In the genomic region with DNA sequence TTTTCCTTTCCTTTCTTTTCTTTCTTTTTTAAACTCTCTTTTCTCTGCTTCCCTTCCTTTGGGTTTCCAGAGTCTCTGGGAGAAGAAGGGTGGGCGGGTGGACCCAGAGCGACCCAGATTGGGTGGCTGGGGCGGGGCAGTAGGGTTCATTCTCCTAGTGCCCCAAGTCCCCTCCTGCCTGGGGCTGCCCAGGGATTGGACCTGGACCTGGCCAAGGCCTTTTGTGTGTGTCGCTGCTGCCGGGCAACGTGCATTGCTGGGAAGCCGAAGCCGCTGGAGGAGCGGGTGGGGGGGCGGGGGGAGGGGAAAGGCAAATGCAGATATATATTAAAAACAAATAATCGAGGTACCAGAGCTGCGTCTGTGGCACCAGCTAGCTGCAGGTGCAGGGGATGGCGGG, we compare ENCODE assay signal across 9 mouse cellular contexts. TPM values are rescaled to one million over a fixed set of nuclear protein-coding genes. Genes with fewer than 3 reads are reported as not detected.
DNase-seq lines count a peak whose midpoint lies in the region; ATAC-seq and TF ChIP-seq lines count a peak whose summit lies in the region.
"Had no signal": no experiment of that assay in that cellular context is flagged by ENCODE, and none has a peak within 500 bp of the region (broad histone marks: within the 10 kb centered on the region; RNA-seq: fewer than 3 reads in every experiment).

No protein-coding gene starts in this region.

- no peaks in the 10 kb centered on the region for H3K9me3 ChIP-seq in kidney, postnatal 0 days (replicated peaks; ENCODE audit: low read length)
- H3K9me3 ChIP-seq in forebrain, embryonic 12.5 days: no peaks in the 10 kb centered on the region
- no peaks in the 10 kb centered on the region for H3K9me3 ChIP-seq in intestine, embryonic 15.5 days
- H3K9me3 ChIP-seq in neural tube, embryonic 15.5 days (replicated peaks): no peaks in the 10 kb centered on the region
- H3K9me3 ChIP-seq: G1E had no signal

- WGBS in kidney, postnatal 0 days: 9% methylated on average over 13 of the region's 13 CpGs
- WGBS in forebrain, embryonic 12.5 days: 2% methylated on average over 12 of the region's 13 CpGs
- 12% methylated on average over 12 of the region's 13 CpGs for WGBS in intestine, embryonic 15.5 days
- 13% methylated on average over 13 of the region's 13 CpGs for WGBS in neural tube, embryonic 15.5 days

- DNase-seq in kidney, postnatal 0 days (ENCODE audit: low spot score): no peak
- DNase-seq in kidney, postnatal 14 days: no peak
- no peak for DNase-seq in thymus, postnatal 4 days
- no peak for DNase-seq in thymus, adult 18-20 months
- no peak for DNase-seq in left cerebral cortex, postnatal 25 days (ENCODE audit: low spot score in 2 of 2)

- peak overlapping the region; percentile 79 for H3K4me2 ChIP-seq in kidney, postnatal 0 days (ENCODE audit: low read length)
- peak overlapping the region; percentile 88 for H3K4me2 ChIP-seq in forebrain, embryonic 12.5 days
- H3K4me2 ChIP-seq in intestine, embryonic 15.5 days (replicated peaks): peak overlapping the region; percentile 89
- peak overlapping the region; percentile 69 for H3K4me2 ChIP-seq in neural tube, embryonic 15.5 days

- TF ChIP-seq CTCF in kidney, postnatal 0 days (IDR thresholded peaks at IDR 0.05; ENCODE audit: low read depth): no peak

- peaks cover 9% of the 10 kb centered on the region; the same call in 1 of the 2 replicates for H3K4me1 ChIP-seq in kidney, postnatal 0 days (replicated peaks; ENCODE audit: insufficient read depth, low read length)
- peaks cover 52% of the 10 kb centered on the region for H3K4me1 ChIP-seq in forebrain, embryonic 12.5 days
- H3K4me1 ChIP-seq in intestine, embryonic 15.5 days (replicated peaks): peaks cover 16% of the 10 kb centered on the region
- peaks cover 56% of the 10 kb centered on the region for H3K4me1 ChIP-seq in neural tube, embryonic 15.5 days

- no peaks in the 10 kb centered on the region for H3K36me3 ChIP-seq in kidney, postnatal 0 days (ENCODE audit: insufficient read depth, low read length)
- 0 out of 2 replicates have a peak, but pooled peaks cover 5% of the 10 kb centered on the region for H3K36me3 ChIP-seq in forebrain, embryonic 12.5 days (replicated peaks)
- no peaks in the 10 kb centered on the region for H3K36me3 ChIP-seq in intestine, embryonic 15.5 days
- H3K36me3 ChIP-seq in neural tube, embryonic 15.5 days: peaks cover 5% of the 10 kb centered on the region; the same call in 1 of the 2 replicates
- H3K36me3 ChIP-seq: G1E had no signal

- H3K9ac ChIP-seq in kidney, postnatal 0 days (ENCODE audit: low read depth, low read length): no peak overlapping the region
- H3K9ac ChIP-seq in forebrain, embryonic 12.5 days: peak overlapping the region; percentile 72; the same call in 1 of the 2 replicates
- no peak overlapping the region for H3K9ac ChIP-seq in intestine, embryonic 15.5 days
- H3K9ac ChIP-seq in neural tube, embryonic 15.5 days (replicated peaks): peak overlapping the region; percentile 51; the same call in 1 of the 2 replicates

- H3K27me3 ChIP-seq in kidney, postnatal 0 days (ENCODE audit: insufficient read depth, low read length): no peaks in the 10 kb centered on the region
- H3K27me3 ChIP-seq in forebrain, embryonic 12.5 days: peaks cover 10% of the 10 kb centered on the region
- H3K27me3 ChIP-seq in intestine, embryonic 15.5 days (replicated peaks): peaks cover 34% of the 10 kb centered on the region
- H3K27me3 ChIP-seq in neural tube, embryonic 15.5 days (replicated peaks): no peaks in the 10 kb centered on the region

- 0 out of 2 replicates have a peak overlapping the region, but pooled peaks have one; percentile 44 for H3K4me3 ChIP-seq in kidney, postnatal 0 days (replicated peaks; ENCODE audit: low read depth, low read length)
- peak overlapping the region; percentile 46 for H3K4me3 ChIP-seq in forebrain, embryonic 12.5 days (replicated peaks)
- peak overlapping the region; percentile 40; the same call in 1 of the 2 replicates for H3K4me3 ChIP-seq in intestine, embryonic 15.5 days (replicated peaks)
- peak overlapping the region; percentile 37 for H3K4me3 ChIP-seq in neural tube, embryonic 15.5 days (replicated peaks)

- H3K27ac ChIP-seq in kidney, postnatal 0 days: no peak overlapping the region; the same call in 1 of the 2 replicates
- peak overlapping the region; percentile 80; the same call in 1 of the 2 replicates for H3K27ac ChIP-seq in forebrain, embryonic 12.5 days
- no peak overlapping the region for H3K27ac ChIP-seq in intestine, embryonic 15.5 days
- peak overlapping the region; percentile 83 for H3K27ac ChIP-seq in neural tube, embryonic 15.5 days (replicated peaks)

- intact Hi-C loops in left cerebral cortex, postnatal 25 days (cut with DNase I): loop anchor here (5.0 kb wide), 1 partner anchor 35 kb away; no protein-coding TSS in a partner anchor

- no peak for ATAC-seq in kidney, postnatal 0 days (replicated peaks; ENCODE audit: low FRiP score, low read depth)
- no peak for ATAC-seq in forebrain, embryonic 12.5 days (ENCODE audit: low FRiP score)
- ATAC-seq in intestine, embryonic 15.5 days: no peak
- ATAC-seq in neural tube, embryonic 15.5 days (ENCODE audit: low FRiP score): no peak

RNA-seq across cellular contexts. Expression of gene Slc22a12, which starts 10.2 kb away (rescaled TPM):
- 21.8 and 31.4 TPM in 2 replicates for polyA plus RNA-seq in kidney, postnatal 0 days (2015; fragmentation: Nextera tagmentation; extraction: Ambion mirVana)
- not detected in 2 replicates for polyA plus RNA-seq in forebrain, embryonic 12.5 days (2016; fragmentation: Nextera tagmentation; extraction: Ambion mirVana)
- polyA plus RNA-seq in intestine, embryonic 15.5 days (2015; fragmentation: Nextera tagmentation; extraction: Ambion mirVana): 0.13 TPM in 1 of 2 replicates, not detected in the other
- polyA plus RNA-seq in neural tube, embryonic 15.5 days (2015; fragmentation: Nextera tagmentation; extraction: Ambion mirVana): 0.14 TPM in 1 of 2 replicates, not detected in the other
- under 1 TPM; 0.18 to 0.21 TPM for total RNA-seq in left cerebral cortex, postnatal 25 days (2021)
- total RNA-seq: G1E had no signal
- polyA plus RNA-seq: G1E had no signal

Comparison
In these comparisons a context has a peak if more than half of its experiments do, and no peak if none do; other contexts are left out.
1. H3K27ac ChIP-seq: peak in forebrain, embryonic 12.5 days (single experiment) and neural tube, embryonic 15.5 days (single experiment); none in kidney, postnatal 0 days (single experiment) and intestine, embryonic 15.5 days (single experiment).
2. H3K9ac ChIP-seq: peak in forebrain, embryonic 12.5 days (single experiment) and neural tube, embryonic 15.5 days (single experiment); none in kidney, postnatal 0 days (single experiment) and intestine, embryonic 15.5 days (single experiment).
3. RNA of gene Slc22a12, which starts 10.2 kb away (polyA plus RNA-seq): 21.8 to 31.4 TPM in kidney, postnatal 0 days; 0.14 TPM in neural tube, embryonic 15.5 days, 0.13 TPM in intestine, embryonic 15.5 days and not detected in forebrain, embryonic 12.5 days; every median in the first group is over 10 times any median in the second.
4. Peak in every context shown above with its lines, with median percentiles within 50 percentile points of each other: H3K4me2 ChIP-seq and H3K4me3 ChIP-seq.